Mouse (Mus musculus) right cerebral cortex, postnatal 10 days (tissue): ENCODE results near the gene Esrrb.

ENCODE experiments used
- DNase-seq, 2 experiments: peaks; one replicate each; pipeline ENCODE4 v3.0.0; 2021; ENCODE audit warnings: low spot score in 2 of 2

Esrrb gene

GRCm38 (mm10) chr12:86421490-86421904 is 60.6 kb downstream of the Esrrb start:
- peak; percentile 49 to 52 for DNase-seq

DNA sequence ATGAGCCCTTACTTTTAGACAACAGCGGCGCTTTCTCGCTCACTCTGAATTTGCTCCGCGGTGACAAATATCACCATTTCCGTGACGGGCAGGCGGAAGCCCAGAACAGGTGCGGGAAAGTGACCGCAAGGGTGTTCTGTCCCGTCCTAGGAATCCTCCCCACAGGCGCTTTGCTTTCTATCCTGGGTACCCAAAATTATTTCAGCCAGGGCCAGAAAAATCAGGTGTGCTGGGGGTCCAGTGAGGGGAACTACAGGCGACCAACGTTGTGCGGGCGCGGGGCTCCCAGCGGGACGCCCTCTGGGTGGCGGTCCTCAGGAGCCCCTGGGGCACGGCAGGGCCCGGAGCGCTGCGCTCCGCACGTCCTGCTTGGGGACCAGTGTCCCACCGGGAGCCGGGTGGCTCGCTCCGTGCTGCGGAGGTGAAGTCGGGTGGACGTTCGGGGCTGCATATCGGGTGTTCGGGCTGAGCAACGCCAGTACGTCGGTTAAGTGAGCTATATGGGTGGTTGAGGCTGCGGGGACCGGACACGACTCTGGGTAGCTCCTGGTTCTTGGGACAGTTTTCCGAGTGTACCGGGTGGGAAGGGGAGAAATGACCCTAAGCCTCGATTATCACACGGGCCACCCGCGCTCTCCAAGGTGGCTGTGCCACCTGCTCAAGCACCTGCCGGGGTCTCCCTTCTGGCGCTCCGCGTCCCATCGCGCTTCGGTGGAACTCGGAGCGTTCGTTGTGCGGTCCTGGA is 61.4 kb downstream of the Esrrb start:
- DNase-seq: no peak

DNA sequence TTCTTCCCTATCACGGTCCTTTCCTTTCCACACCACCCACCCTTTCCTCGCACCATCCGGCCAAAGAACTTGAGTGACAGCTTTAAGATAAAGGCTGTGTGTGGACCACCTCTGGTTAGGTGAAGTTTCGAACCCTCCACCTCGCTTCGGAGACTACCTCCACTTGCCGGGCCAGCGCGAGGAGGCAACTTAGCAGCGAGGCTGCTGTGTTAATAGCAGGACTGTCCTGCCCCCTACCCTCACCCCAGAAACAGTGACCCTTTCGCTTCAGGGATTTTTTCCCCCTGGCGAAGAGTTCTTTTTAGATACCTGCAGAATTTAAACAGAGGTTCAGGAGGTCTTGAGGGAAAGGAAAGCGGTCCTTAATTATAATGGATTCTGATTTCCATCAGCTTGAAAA is 62.2 kb downstream of the Esrrb start:
- DNase-seq: no peak

- no peak for DNase-seq
Measured at GRCm38 (mm10) chr12:86427585-86427984, 66.7 kb downstream of the Esrrb start.

GRCm38 (mm10) chr12:86431671-86432070 is 70.8 kb downstream of the Esrrb start:
- DNase-seq: no peak

GRCm38 (mm10) chr12:86433371-86433821 is 72.5 kb downstream of the Esrrb start:
- peak; percentile 75 to 82 for DNase-seq

- DNase-seq: no peak
Measured at GRCm38 (mm10) chr12:86435651-86436050, 74.7 kb downstream of the Esrrb start.

- no peak for DNase-seq
Measured at GRCm38 (mm10) chr12:86450848-86451247, 89.9 kb downstream of the Esrrb start.

GRCm38 (mm10) chr12:86455009-86455408 is 94.1 kb downstream of the Esrrb start:
- no peak for DNase-seq

DNA sequence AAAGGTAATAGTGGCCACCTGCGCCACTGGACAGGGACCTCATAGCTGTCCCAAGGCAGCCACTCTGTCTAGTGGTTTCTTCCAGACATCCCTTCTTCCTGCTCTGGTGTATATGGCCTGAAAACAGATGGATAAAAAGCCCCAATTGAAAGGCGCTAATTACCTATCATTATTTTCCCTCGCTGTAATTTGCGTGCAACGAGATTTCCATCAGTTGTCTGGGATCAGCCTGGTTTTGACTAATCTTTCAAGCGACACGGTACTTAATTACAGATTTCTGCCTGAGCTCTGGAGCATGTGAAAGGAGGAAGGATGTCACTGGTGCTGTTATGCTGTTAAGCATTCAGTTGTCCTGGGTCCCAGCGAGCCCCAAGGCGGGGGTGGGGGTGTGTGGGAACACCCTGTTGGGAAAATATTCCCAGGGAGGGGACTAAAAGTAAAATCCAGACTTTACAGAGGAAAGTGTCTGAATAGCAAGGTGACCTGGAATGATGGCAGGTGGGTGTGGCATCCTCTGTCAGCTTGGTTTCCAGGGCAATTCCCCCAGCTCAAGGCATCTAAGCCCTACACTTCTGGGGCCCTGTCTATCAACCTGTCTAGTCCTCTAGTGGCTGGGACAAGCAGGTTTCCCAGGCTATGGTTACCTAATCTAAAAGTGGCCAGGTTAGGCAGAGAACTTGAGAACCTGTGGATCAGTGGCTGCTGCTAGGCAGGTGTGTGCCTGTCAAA is 102.0 kb downstream of the Esrrb start:
- peak; percentile 28 to 30 for DNase-seq

- DNase-seq: no peak
Measured at GRCm38 (mm10) chr12:86464385-86464784, 103.5 kb downstream of the Esrrb start.

DNA sequence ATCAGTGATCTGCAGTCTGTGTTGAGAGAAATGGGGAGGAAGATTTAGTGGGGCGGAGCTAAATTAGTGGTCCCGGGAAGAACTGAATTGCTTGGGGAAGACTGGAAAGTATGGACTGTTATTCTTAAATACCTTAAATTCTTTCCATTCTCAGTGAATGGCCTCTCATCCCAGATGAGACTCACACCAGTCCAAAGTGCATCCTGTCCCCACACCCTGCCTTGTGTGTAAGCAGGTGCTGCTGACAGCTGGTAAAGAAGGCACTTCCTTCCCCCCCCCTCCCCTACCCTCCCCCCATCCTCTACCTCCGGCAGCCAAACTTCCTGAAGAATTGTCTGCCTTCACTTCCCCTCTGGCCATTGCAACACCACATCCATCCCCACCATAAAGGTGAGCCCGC is 105.3 kb downstream of the Esrrb start:
- DNase-seq: no peak

- DNase-seq: no peak
Measured at GRCm38 (mm10) chr12:86469919-86470318, 109.0 kb downstream of the Esrrb start.

- no peak for DNase-seq
Measured at GRCm38 (mm10) chr12:86470912-86471311, 110.0 kb downstream of the Esrrb start.

- DNase-seq: no peak
Measured at GRCm38 (mm10) chr12:86473630-86474029, 112.7 kb downstream of the Esrrb start.

GRCm38 (mm10) chr12:86475994-86476393 is 115.1 kb downstream of the Esrrb start:
- DNase-seq: no peak

GRCm38 (mm10) chr12:86478908-86479307 is 118.0 kb downstream of the Esrrb start:
- DNase-seq: no peak

GRCm38 (mm10) chr12:86482029-86482428 is 121.1 kb downstream of the Esrrb start:
- no peak for DNase-seq

- no peak for DNase-seq
Measured at GRCm38 (mm10) chr12:86483413-86483841, 122.5 kb downstream of the Esrrb start.

DNA sequence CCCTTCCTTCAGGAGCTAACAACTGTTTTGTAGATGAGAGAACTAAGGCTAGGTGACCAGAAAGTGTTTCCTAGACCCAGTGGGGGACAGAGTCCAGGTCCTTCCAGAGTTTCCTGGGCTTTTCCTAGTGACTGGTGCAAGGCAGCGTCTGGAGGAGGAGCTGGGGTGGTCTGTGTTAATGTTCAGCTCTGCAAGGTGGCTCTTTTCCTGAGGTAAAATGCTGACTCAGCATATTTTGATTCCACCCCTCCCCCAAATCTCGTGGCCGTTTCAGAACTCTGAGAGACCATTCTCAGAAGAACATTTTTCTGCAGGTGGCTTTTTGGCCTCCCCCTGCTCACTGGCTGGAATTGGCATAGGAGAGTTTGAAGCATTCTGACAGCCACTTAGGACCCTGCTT is 127.1 kb downstream of the Esrrb start:
- DNase-seq: no peak

DNA sequence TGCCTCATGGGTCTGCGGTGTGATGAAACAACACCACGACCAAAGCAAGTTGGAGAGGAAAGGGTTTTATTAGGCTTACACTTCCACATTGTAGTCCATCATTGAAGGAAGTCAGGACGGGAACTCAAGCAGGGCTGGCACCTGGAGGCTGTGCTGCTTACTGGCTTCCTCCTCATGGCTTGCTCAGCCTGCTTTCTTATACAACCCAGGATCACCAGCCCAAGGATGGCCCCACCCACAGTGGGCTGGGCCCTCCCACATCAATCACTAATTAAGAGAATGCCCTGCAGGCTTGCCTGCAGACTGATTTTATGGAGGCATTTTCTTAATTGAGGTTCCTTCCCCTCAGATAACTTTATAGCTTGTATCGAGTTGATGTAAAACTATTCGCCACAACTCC is 129.1 kb downstream of the Esrrb start:
- DNase-seq: no peak

DNA sequence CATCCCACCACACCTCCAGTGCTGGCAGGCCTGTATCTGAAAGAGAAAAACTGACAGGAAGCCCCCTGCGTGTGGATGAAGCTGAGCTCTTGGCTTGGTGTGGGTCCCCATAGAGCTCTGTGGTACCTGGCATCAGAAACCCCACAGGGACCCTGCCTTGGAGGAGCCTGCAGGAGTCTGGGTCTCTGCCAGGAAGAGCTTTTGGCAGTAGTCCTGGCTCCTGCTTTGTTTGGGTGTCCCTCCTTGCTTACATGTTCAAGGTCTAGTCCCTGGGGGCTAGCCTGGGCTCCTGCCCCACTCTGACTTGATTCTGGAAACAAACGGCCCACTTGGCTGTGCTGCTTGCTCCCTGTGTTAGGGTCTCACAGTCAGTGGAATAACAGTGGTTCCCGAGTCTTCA is 130.6 kb downstream of the Esrrb start:
- no peak for DNase-seq

DNA sequence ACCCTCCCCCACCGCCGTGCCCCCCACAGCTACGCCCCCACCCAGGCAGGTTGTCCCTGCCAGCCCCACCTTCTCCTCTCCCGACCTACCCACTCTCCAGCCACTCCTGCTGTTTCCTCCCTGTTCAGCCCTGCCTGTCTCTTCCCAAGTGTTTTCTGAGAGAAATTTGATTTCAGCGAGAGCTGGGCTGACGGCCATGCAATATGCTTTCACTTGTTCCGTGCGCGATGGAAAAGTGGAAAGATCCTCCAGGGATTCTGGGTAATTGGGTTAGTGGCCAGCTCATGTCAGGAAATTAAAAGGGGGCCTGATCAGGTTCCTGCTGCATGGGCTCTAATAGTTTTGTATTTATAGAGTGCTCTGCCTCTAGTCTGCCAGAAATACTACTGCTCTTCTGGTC is 131.9 kb downstream of the Esrrb start:
- DNase-seq: peak; percentile 46 to 51
